Mouse (Mus musculus) lung, postnatal 0 days (tissue): ENCODE measurements around the gene Ptges3. TPM values are rescaled to one million over a fixed set of nuclear protein-coding genes. Genes with fewer than 3 reads are reported as not detected.
A peak's percentile ranks its signal among the peaks of the same experiment; 100 is the strongest.
"Not testable (repeated sequence)": the region's sequence is repeated elsewhere in the genome, so short reads cannot be mapped to it uniquely, and the experiment has no call there.

Experiments used
- ATAC-seq: fragments of 200-750 bp; cut with Nextera tagmentation; 2 replicates; pipeline ENCODE4 v1.8.0; 2017; ENCODE audit warnings: moderate library complexity
- DNase-seq: peaks from one replicate; pipeline ENCODE4 v3.0.0-alpha.2; 2016; ENCODE audit warnings: low spot score
- H3K27ac ChIP-seq: fragments of 300-500 bp; sonication (generic); 2 replicates; pipeline ENCODE4 v1.5.1; 2014; ENCODE audit warnings: antibody characterized with exemption, mild to moderate bottlenecking, low read length, mixed read lengths
- H3K27me3 ChIP-seq: fragments of 300-500 bp; sonication (generic); replicated peaks from 2 replicates; pipeline ENCODE4 v1.6.1; 2014; ENCODE audit warnings: low read length, mixed read lengths; ENCODE audit not compliant: insufficient read depth
- H3K36me3 ChIP-seq: fragments of 300-500 bp; sonication (generic); 2 replicates; pipeline ENCODE4 v1.6.1; 2014; ENCODE audit warnings: low read length, mixed read lengths; ENCODE audit not compliant: insufficient read depth
- H3K4me1 ChIP-seq: fragments of 300-500 bp; sonication (generic); 2 replicates; pipeline ENCODE4 v1.6.1; 2014; ENCODE audit warnings: antibody characterized with exemption, low read depth, low read length, mixed read lengths; ENCODE audit not compliant: insufficient read depth
- H3K4me2 ChIP-seq: fragments of 300-500 bp; sonication (generic); replicated peaks from 2 replicates; pipeline ENCODE4 v1.6.1; 2014; ENCODE audit warnings: low read depth, mild to moderate bottlenecking, low read length, moderate library complexity, mixed read lengths
- H3K4me3 ChIP-seq: fragments of 300-500 bp; sonication (generic); 2 replicates; pipeline ENCODE4 v1.5.1; 2014; ENCODE audit warnings: low read depth, low read length
- H3K9ac ChIP-seq: fragments of 300-500 bp; sonication (generic); replicated peaks from 2 replicates; pipeline ENCODE4 v1.6.1; 2014; ENCODE audit warnings: low read depth, mild to moderate bottlenecking
- H3K9me3 ChIP-seq: fragments of 300-500 bp; sonication (generic); 2 replicates; pipeline ENCODE4 v1.6.1; 2016; ENCODE audit warnings: low read length, mixed read lengths
- CTCF ChIP-seq: IDR thresholded peaks from 2 replicates; pipeline ENCODE4 v1.5.1; 2016; ENCODE audit warnings: antibody characterized with exemption, mild to moderate bottlenecking
- EP300 ChIP-seq: IDR thresholded peaks from 2 replicates; pipeline ENCODE4 v1.6.1; 2016; ENCODE audit warnings: antibody characterized with exemption, mild to moderate bottlenecking, control low read depth
- WGBS: fragments of 180-500 bp; shearing (Covaris S2); extraction: QIAGEN DNeasy Blood & Tissue Kit; methylation state at CpG from one replicate; pipeline ENCODE4 v1.1.7; 2014; 5-methylcytosine and 5-hydroxymethylcytosine counted together
- polyA plus RNA-seq: library from polyadenylated mRNA; unstranded; fragments of >200 nt; fragmentation: Nextera tagmentation; extraction: Ambion mirVana; gene quantifications from 2 replicates; pipeline ENCODE4 v1.2.1, GENCODE M21; 2015

The Ptges3 gene
- polyA plus RNA-seq, 1 experiment from 2014 or later = 239 TPM

- Histone ChIP-seq H3K4me2 (no peak overlapping the region), H3K4me1 (no peaks in the 10 kb centered on the region), H3K9me3 (no peaks in the 10 kb centered on the region), H3K4me3 (no peak overlapping the region), H3K36me3 (peaks cover 27% of the 10 kb centered on the region; the same call in 1 of the 2 replicates), H3K27me3 (no peaks in the 10 kb centered on the region), H3K27ac (no peak overlapping the region), H3K9ac (no peak overlapping the region)
- no peak for DNase-seq
- TF ChIP-seq EP300 (no peak), CTCF (no peak)
- WGBS = 97% methylated on average over 5 of the region's 5 CpGs
- no peak for ATAC-seq
Observed at GRCm38 (mm10) chr10:128051589-128051988, 7.2 kb upstream of the Ptges3 start.

- not testable (repeated sequence) for H3K9me3 ChIP-seq, DNase-seq, H3K9ac ChIP-seq, H3K4me3 ChIP-seq, H3K27ac ChIP-seq, ATAC-seq, H3K27me3 ChIP-seq, H3K4me2 ChIP-seq, H3K4me1 ChIP-seq
- 94% methylated on average over 1 of the region's 2 CpGs for WGBS
- peaks cover 24% of the 10 kb centered on the region; the same call in 1 of the 2 replicates for H3K36me3 ChIP-seq
Observed at GRCm38 (mm10) chr10:128052136-128052535, 6.6 kb upstream of the Ptges3 start.

DNA sequence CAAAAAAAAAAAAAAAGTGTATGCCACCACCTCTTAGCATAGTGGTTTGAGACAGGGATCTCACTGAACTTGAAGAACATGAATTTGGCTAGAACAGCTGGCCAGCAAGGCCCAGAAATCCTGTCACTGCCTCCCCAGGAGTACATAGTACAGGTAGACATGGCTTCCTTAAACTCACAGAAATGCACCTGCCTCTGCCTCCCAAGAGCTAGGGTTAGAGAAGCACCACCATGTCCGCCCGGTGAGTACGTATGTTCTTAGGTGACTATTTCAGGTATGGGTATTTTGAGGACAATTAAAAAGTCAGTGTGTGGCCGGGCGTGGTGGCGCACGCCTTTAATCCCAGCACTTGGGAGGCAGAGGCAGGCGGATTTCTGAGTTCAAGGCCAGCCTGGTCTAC is 5.8 kb upstream of the Ptges3 start:
- no peaks in the 10 kb centered on the region for H3K9me3 ChIP-seq
- TF ChIP-seq CTCF = no peak
- no peak for TF ChIP-seq EP300
- no peak overlapping the region for H3K4me3 ChIP-seq
- peaks cover 22% of the 10 kb centered on the region; the same call in 1 of the 2 replicates for H3K36me3 ChIP-seq
- H3K27me3 ChIP-seq = no peaks in the 10 kb centered on the region
- ATAC-seq (no peak), DNase-seq (no peak)
- no peak overlapping the region for H3K9ac ChIP-seq
- H3K4me2 ChIP-seq = no peak overlapping the region
- WGBS = 96% methylated on average over 8 of the region's 8 CpGs
- H3K27ac ChIP-seq = no peak overlapping the region
- H3K4me1 ChIP-seq = peaks cover 5% of the 10 kb centered on the region; the same call in 1 of the 2 replicates

DNA sequence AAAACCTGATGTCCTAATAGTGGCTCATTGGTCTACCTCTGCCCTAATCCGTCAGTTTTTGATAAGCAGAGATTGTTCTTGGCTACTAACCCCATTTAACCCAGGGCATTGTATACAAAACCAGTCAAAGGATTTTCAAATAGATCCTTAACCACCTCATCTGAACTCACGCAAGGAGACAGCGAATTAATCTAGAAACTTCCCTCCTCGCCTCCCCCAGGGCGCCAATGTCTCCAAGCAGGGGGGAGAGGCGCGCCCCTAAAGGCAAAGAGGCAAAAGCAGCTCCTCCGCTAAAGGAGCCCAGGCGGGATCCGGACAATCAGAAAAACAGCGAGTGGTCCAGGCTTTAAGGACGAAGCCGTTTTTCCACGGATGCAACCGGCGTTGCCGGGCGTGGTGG is 570 bp upstream of the Ptges3 start:
- DNase-seq = peak; percentile 61
- H3K36me3 ChIP-seq = no peaks in the 10 kb centered on the region
- peaks cover 18% of the 10 kb centered on the region; the same call in 1 of the 2 replicates for H3K4me1 ChIP-seq
- TF ChIP-seq EP300 = no peak
- peak; percentile 17 for TF ChIP-seq CTCF
- peak overlapping the region; percentile 86 for H3K27ac ChIP-seq
- no peak for ATAC-seq
- peak overlapping the region; percentile 92 for H3K4me2 ChIP-seq
- H3K9me3 ChIP-seq = no peaks in the 10 kb centered on the region
- under 1% methylated on average over 18 of the region's 18 CpGs for WGBS
- peak overlapping the region; percentile 69 for H3K9ac ChIP-seq
- peak overlapping the region; percentile 59 for H3K4me3 ChIP-seq
- H3K27me3 ChIP-seq = no peaks in the 10 kb centered on the region

GRCm38 (mm10) chr10:128059207-128059981 is 640 bp downstream of the Ptges3 start:
- WGBS = under 1% methylated on average over 52 of the region's 62 CpGs
- no peaks in the 10 kb centered on the region for H3K27me3 ChIP-seq
- H3K4me3 ChIP-seq = peak overlapping the region; percentile 59
- H3K36me3 ChIP-seq = no peaks in the 10 kb centered on the region
- no peaks in the 10 kb centered on the region for H3K9me3 ChIP-seq
- TF ChIP-seq EP300 (no peak), CTCF (peak; percentile 49)
- H3K4me1 ChIP-seq = peaks cover 18% of the 10 kb centered on the region; the same call in 1 of the 2 replicates
- DNase-seq (peak; percentile 86), ATAC-seq (peak; percentile 36)
- peak overlapping the region; percentile 92 for H3K4me2 ChIP-seq
- peak overlapping the region; percentile 86 for H3K27ac ChIP-seq
- H3K9ac ChIP-seq = peak overlapping the region; percentile 69

GRCm38 (mm10) chr10:128061109-128061508 is 2.4 kb downstream of the Ptges3 start:
- no peak for ATAC-seq
- WGBS = 78% methylated on average over 5 of the region's 5 CpGs
- no peak for DNase-seq
- peak overlapping the region; percentile 29; the same call in 1 of the 2 replicates for H3K27ac ChIP-seq
- no peaks in the 10 kb centered on the region for H3K36me3 ChIP-seq
- peaks cover 18% of the 10 kb centered on the region; the same call in 1 of the 2 replicates for H3K4me1 ChIP-seq
- H3K9me3 ChIP-seq = no peaks in the 10 kb centered on the region
- H3K4me3 ChIP-seq = 0 out of 2 replicates have a peak overlapping the region, but pooled peaks have one; percentile 59
- TF ChIP-seq CTCF (no peak), EP300 (no peak)
- no peaks in the 10 kb centered on the region for H3K27me3 ChIP-seq
- H3K9ac ChIP-seq = 0 out of 2 replicates have a peak overlapping the region, but pooled peaks have one; percentile 17
- H3K4me2 ChIP-seq = peak overlapping the region; percentile 92; the same call in 1 of the 2 replicates
